Mouse (Mus musculus) testis, adult 2 months (tissue): ENCODE results near the gene Gm20931. TPM values are rescaled to one million over a fixed set of nuclear protein-coding genes. Genes with fewer than 3 reads are reported as not detected.
"Not testable (repeated sequence)": the region's sequence is repeated elsewhere in the genome, so short reads cannot be mapped to it uniquely, and the experiment has no call there.

ENCODE experiments used
- H3K27ac ChIP-seq: fragments of 200-500 bp; 2 replicates; pipeline ENCODE4 v1.5.1; 2012; ENCODE audit warnings: low read depth, low read length; ENCODE audit not compliant: control insufficient read depth, insufficient read depth
- H3K27me3 ChIP-seq: fragments of 200-500 bp; 2 replicates; pipeline ENCODE4 v1.6.1; 2012; ENCODE audit warnings: mild to moderate bottlenecking, low read length, moderate library complexity; ENCODE audit not compliant: control insufficient read depth, insufficient read depth
- H3K36me3 ChIP-seq: fragments of 200-500 bp; 2 replicates; pipeline ENCODE4 v1.6.1; 2012; ENCODE audit warnings: mild to moderate bottlenecking, low read length; ENCODE audit not compliant: control insufficient read depth, insufficient read depth
- H3K4me1 ChIP-seq: fragments of 200-500 bp; 2 replicates; pipeline ENCODE4 v1.6.1; 2012; ENCODE audit warnings: low read length; ENCODE audit not compliant: control insufficient read depth, insufficient read depth
- H3K4me3 ChIP-seq: fragments of 200-500 bp; 2 replicates; pipeline ENCODE4 v1.5.1; 2012; ENCODE audit warnings: low read depth, mild to moderate bottlenecking, low read length, moderate library complexity, mixed read lengths; ENCODE audit not compliant: control insufficient read depth
- polyA plus RNA-seq: library from polyadenylated mRNA; depleted of rRNA; stranded (reverse); fragments of >200 nt; gene quantifications from 2 replicates; pipeline ENCODE4 v1.2.3, GENCODE M21; 2012; rRNA removed

Gm20931 gene
- polyA plus RNA-seq, result not detected in 2 replicates

- H3K36me3 ChIP-seq, H3K4me1 ChIP-seq, H3K4me3 ChIP-seq, H3K27me3 ChIP-seq, H3K27ac ChIP-seq: not testable (repeated sequence)
Measured at GRCm38 (mm10) chrY:55213420-55213819, at the start of gene Gm20931. Gene Gm20931, plus strand, starts transcription at chrY:55213720.
